Mouse (Mus musculus): ENCODE data around the gene Fam71b. TPM values are rescaled to one million over a fixed set of nuclear protein-coding genes. Genes with fewer than 3 reads are reported as not detected.

Fam71b gene
- polyA plus RNA-seq, 1 experiment from 2014 or later: 0.18 TPM

- ATAC-seq (replicated peaks; ENCODE audit: extremely low read depth, insufficient read depth, low FRiP score): no peak
- H3K4me3 ChIP-seq (ENCODE audit: low read length): no peak overlapping the region
- H3K27me3 ChIP-seq (ENCODE audit: control insufficient read depth, insufficient read depth, low read length): no peaks in the 10 kb centered on the region
- no peaks in the 10 kb centered on the region for H3K9me3 ChIP-seq (replicated peaks; ENCODE audit: control insufficient read depth, low read length)
- no peaks in the 10 kb centered on the region for H3K36me3 ChIP-seq (ENCODE audit: control insufficient read depth, insufficient read depth)
- WGBS: 38% methylated on average over 3 of the region's 3 CpGs
- no peaks in the 10 kb centered on the region for H3K4me1 ChIP-seq (ENCODE audit: control insufficient read depth, insufficient read depth, low read length)
- no peak overlapping the region for H3K4me2 ChIP-seq (ENCODE audit: low read depth, low read length)
- no peak overlapping the region for H3K27ac ChIP-seq (ENCODE audit: low read length)
- no peak overlapping the region for H3K9ac ChIP-seq (ENCODE audit: low read length)
Measured at GRCm38 (mm10) chr11:46390621-46391020, 5.7 kb upstream of the Fam71b start.

DNA sequence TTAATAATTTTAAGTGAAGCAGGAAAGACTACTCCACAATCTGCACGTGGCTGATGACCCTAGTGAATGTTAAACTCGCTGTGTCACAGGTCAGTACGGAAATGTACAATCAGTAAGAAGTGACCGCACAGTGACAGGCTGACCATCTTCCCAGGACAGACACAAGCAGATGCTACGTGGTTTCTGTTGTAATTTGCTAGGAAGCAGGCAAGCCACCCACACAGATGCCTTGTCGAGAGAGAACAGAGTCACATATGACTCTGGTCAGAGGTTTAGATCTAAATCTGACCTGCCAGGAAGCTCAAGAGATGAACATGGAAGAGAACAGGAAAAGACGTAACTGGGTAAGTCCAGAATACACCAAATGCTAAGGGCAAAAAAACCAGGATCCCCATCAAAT is 3.5 kb upstream of the Fam71b start:
- H3K36me3 ChIP-seq (ENCODE audit: control insufficient read depth, insufficient read depth): no peaks in the 10 kb centered on the region
- no peaks in the 10 kb centered on the region for H3K9me3 ChIP-seq (replicated peaks; ENCODE audit: control insufficient read depth, low read length)
- H3K9ac ChIP-seq (ENCODE audit: low read length): no peak overlapping the region
- H3K4me2 ChIP-seq (ENCODE audit: low read depth, low read length): no peak overlapping the region
- no peaks in the 10 kb centered on the region for H3K27me3 ChIP-seq (ENCODE audit: control insufficient read depth, insufficient read depth, low read length)
- 74% methylated on average over 7 of the region's 7 CpGs for WGBS
- no peak overlapping the region for H3K4me3 ChIP-seq (ENCODE audit: low read length)
- H3K27ac ChIP-seq (ENCODE audit: low read length): no peak overlapping the region
- H3K4me1 ChIP-seq (ENCODE audit: control insufficient read depth, insufficient read depth, low read length): no peaks in the 10 kb centered on the region
- no peak for ATAC-seq (replicated peaks; ENCODE audit: extremely low read depth, insufficient read depth, low FRiP score)

DNA sequence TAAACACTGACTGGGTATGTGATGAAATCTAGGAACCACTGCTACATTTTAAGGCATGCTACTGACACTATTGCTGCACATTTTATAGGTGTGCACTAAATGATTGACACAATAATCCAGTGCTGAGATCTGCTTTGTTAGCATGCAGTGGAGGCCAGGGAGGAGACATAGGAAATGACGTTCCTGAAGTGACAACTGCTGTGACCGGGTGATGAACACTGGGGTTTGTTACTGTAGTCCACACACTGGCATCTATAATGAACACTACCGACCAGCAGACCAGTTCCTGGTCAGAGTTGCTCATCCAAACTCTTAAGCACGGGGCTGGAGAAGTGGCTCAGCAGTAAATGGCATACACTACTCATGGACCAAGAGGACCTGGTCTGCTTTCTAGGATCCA is 2.9 kb upstream of the Fam71b start:
- Histone ChIP-seq H3K9me3 (replicated peaks; ENCODE audit: control insufficient read depth, low read length) (no peaks in the 10 kb centered on the region), H3K9ac (ENCODE audit: low read length) (no peak overlapping the region), H3K4me3 (ENCODE audit: low read length) (no peak overlapping the region), H3K27me3 (ENCODE audit: control insufficient read depth, insufficient read depth, low read length) (no peaks in the 10 kb centered on the region), H3K27ac (ENCODE audit: low read length) (no peak overlapping the region), H3K36me3 (ENCODE audit: control insufficient read depth, insufficient read depth) (no peaks in the 10 kb centered on the region), H3K4me1 (ENCODE audit: control insufficient read depth, insufficient read depth, low read length) (no peaks in the 10 kb centered on the region), H3K4me2 (ENCODE audit: low read depth, low read length) (no peak overlapping the region)
- no peak for ATAC-seq (replicated peaks; ENCODE audit: extremely low read depth, insufficient read depth, low FRiP score)
- 70% methylated on average over 4 of the region's 4 CpGs for WGBS

- H3K36me3 ChIP-seq (ENCODE audit: control insufficient read depth, insufficient read depth): no peaks in the 10 kb centered on the region
- no peak overlapping the region for H3K27ac ChIP-seq (ENCODE audit: low read length)
- no peak for ATAC-seq (replicated peaks; ENCODE audit: extremely low read depth, insufficient read depth, low FRiP score)
- no peaks in the 10 kb centered on the region for H3K27me3 ChIP-seq (ENCODE audit: control insufficient read depth, insufficient read depth, low read length)
- no peak overlapping the region for H3K9ac ChIP-seq (ENCODE audit: low read length)
- H3K4me1 ChIP-seq (ENCODE audit: control insufficient read depth, insufficient read depth, low read length): no peaks in the 10 kb centered on the region
- no peaks in the 10 kb centered on the region for H3K9me3 ChIP-seq (replicated peaks; ENCODE audit: control insufficient read depth, low read length)
- no peak overlapping the region for H3K4me3 ChIP-seq (ENCODE audit: low read length)
- no peak overlapping the region for H3K4me2 ChIP-seq (ENCODE audit: low read depth, low read length)
- 69% methylated on average over 2 of the region's 2 CpGs for WGBS
Measured at GRCm38 (mm10) chr11:46395088-46395487, 1.3 kb upstream of the Fam71b start.

DNA sequence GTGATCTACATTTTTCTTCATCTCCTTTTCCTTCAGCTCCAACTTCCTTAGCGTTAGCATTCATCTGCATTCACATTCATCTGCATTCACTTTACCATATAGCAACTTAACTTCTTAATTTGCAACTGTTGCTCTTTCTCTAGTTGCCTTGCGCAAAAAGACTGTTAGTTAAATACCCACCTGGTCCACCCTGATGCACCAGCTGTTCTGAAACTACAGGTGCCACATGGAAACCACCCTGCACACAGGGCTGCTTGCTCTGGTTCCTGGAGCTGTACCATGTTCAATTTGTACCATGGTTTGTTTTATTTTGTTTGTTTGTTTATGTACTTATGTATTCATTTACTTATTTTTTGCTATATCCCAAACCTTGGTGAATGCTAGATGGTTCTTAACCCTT is 661 bp upstream of the Fam71b start:
- Histone ChIP-seq H3K4me1 (ENCODE audit: control insufficient read depth, insufficient read depth, low read length) (no peaks in the 10 kb centered on the region), H3K4me3 (ENCODE audit: low read length) (no peak overlapping the region), H3K9ac (ENCODE audit: low read length) (no peak overlapping the region), H3K36me3 (ENCODE audit: control insufficient read depth, insufficient read depth) (no peaks in the 10 kb centered on the region), H3K27me3 (ENCODE audit: control insufficient read depth, insufficient read depth, low read length) (no peaks in the 10 kb centered on the region), H3K4me2 (ENCODE audit: low read depth, low read length) (no peak overlapping the region), H3K9me3 (replicated peaks; ENCODE audit: control insufficient read depth, low read length) (no peaks in the 10 kb centered on the region), H3K27ac (ENCODE audit: low read length) (peak overlapping the region; percentile 41; the same call in 1 of the 2 replicates)
- WGBS: 85% methylated on average over 2 of the region's 2 CpGs
- ATAC-seq (replicated peaks; ENCODE audit: extremely low read depth, insufficient read depth, low FRiP score): 0 out of 2 replicates have a peak, but pooled peaks have one; percentile 28

DNA sequence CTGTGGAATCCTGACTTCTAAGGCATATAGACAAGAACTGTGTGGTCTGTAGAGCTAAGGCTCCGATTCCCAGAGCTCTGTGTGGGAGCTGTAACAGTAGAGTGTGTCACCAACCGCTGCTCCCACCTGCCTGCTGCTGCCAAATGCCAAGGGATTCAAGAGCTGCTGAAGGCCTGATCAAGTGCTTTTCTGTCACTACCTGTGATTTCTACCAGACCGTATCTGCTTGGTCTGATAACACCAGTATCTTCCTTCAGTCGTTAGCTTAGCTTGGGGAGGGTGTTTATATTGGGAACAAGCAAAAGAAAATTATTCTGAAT is 461 bp downstream of the Fam71b start:
- Histone ChIP-seq H3K36me3 (ENCODE audit: control insufficient read depth, insufficient read depth) (no peaks in the 10 kb centered on the region), H3K4me1 (ENCODE audit: control insufficient read depth, insufficient read depth, low read length) (no peaks in the 10 kb centered on the region), H3K4me2 (ENCODE audit: low read depth, low read length) (no peak overlapping the region; the same call in 1 of the 2 replicates), H3K9ac (ENCODE audit: low read length) (no peak overlapping the region), H3K4me3 (ENCODE audit: low read length) (no peak overlapping the region), H3K27ac (ENCODE audit: low read length) (no peak overlapping the region), H3K9me3 (replicated peaks; ENCODE audit: control insufficient read depth, low read length) (no peaks in the 10 kb centered on the region), H3K27me3 (ENCODE audit: control insufficient read depth, insufficient read depth, low read length) (no peaks in the 10 kb centered on the region)
- WGBS: 49% methylated on average over 4 of the region's 4 CpGs
- ATAC-seq (replicated peaks; ENCODE audit: extremely low read depth, insufficient read depth, low FRiP score): 0 out of 2 replicates have a peak, but pooled peaks have one; percentile 12

DNA sequence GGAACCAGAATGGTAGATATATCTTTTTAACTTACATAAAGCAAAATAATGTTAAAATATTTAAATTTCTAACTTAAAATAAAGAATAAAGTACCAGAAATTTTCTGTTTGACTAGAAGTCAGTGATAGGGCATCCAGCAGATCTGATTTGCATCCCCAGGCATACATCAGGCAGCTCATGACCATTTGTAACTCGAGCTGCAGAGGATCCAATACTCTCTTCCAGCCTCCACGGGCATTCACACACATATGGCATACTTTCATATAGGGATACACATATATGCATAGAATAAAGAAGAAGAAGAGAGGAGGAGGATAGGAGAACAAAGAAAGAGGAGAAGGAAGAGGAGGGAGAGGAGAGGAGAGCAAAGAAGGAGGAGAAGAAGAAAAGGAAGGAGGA is 1.5 kb downstream of the Fam71b start:
- Histone ChIP-seq H3K4me3 (ENCODE audit: low read length) (no peak overlapping the region), H3K27ac (ENCODE audit: low read length) (no peak overlapping the region), H3K9ac (ENCODE audit: low read length) (no peak overlapping the region), H3K4me2 (ENCODE audit: low read depth, low read length) (no peak overlapping the region), H3K9me3 (replicated peaks; ENCODE audit: control insufficient read depth, low read length) (no peaks in the 10 kb centered on the region), H3K36me3 (ENCODE audit: control insufficient read depth, insufficient read depth) (no peaks in the 10 kb centered on the region), H3K4me1 (ENCODE audit: control insufficient read depth, insufficient read depth, low read length) (no peaks in the 10 kb centered on the region), H3K27me3 (ENCODE audit: control insufficient read depth, insufficient read depth, low read length) (no peaks in the 10 kb centered on the region)
- 52% methylated on average over 2 of the region's 2 CpGs for WGBS
- ATAC-seq (replicated peaks; ENCODE audit: extremely low read depth, insufficient read depth, low FRiP score): no peak

GRCm38 (mm10) chr11:46398473-46398872 is 2.1 kb downstream of the Fam71b start:
- ATAC-seq (replicated peaks; ENCODE audit: extremely low read depth, insufficient read depth, low FRiP score): no peak
- Histone ChIP-seq H3K4me3 (ENCODE audit: low read length) (no peak overlapping the region), H3K4me2 (ENCODE audit: low read depth, low read length) (no peak overlapping the region), H3K27me3 (ENCODE audit: control insufficient read depth, insufficient read depth, low read length) (no peaks in the 10 kb centered on the region), H3K9ac (ENCODE audit: low read length) (no peak overlapping the region), H3K27ac (ENCODE audit: low read length) (no peak overlapping the region), H3K9me3 (replicated peaks; ENCODE audit: control insufficient read depth, low read length) (no peaks in the 10 kb centered on the region), H3K4me1 (ENCODE audit: control insufficient read depth, insufficient read depth, low read length) (no peaks in the 10 kb centered on the region), H3K36me3 (ENCODE audit: control insufficient read depth, insufficient read depth) (no peaks in the 10 kb centered on the region)
- 78% methylated on average over 4 of the region's 4 CpGs for WGBS

DNA sequence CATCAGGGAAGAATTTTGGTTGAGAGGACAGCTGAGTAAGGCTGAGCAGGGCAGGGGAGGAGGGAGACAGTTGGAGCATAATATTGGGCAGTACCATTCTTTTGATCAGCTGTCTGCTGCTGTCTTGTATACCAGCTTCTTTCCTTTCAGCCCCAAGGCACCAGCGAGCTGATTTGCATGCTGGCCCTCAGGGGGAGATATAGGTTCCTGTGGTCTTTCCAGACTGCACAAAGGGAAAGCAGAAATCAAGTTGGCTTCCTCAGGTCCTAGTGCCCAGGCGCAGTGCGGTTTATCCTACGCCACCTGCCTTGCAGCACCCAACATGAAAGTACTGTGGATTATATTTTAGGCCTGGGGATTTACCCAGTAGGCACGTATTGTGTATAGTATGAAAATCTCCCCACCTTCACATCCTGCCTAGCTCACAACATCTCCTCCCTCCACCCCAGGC is 2.6 kb downstream of the Fam71b start:
- no peak overlapping the region for H3K4me2 ChIP-seq (ENCODE audit: low read depth, low read length)
- no peak; the same call in 1 of the 2 replicates for ATAC-seq (replicated peaks; ENCODE audit: extremely low read depth, insufficient read depth, low FRiP score)
- no peak overlapping the region for H3K9ac ChIP-seq (ENCODE audit: low read length)
- WGBS: 62% methylated on average over 5 of the region's 5 CpGs
- H3K4me3 ChIP-seq (ENCODE audit: low read length): no peak overlapping the region
- H3K36me3 ChIP-seq (ENCODE audit: control insufficient read depth, insufficient read depth): no peaks in the 10 kb centered on the region
- no peaks in the 10 kb centered on the region for H3K4me1 ChIP-seq (ENCODE audit: control insufficient read depth, insufficient read depth, low read length)
- no peak overlapping the region for H3K27ac ChIP-seq (ENCODE audit: low read length)
- no peaks in the 10 kb centered on the region for H3K27me3 ChIP-seq (ENCODE audit: control insufficient read depth, insufficient read depth, low read length)
- H3K9me3 ChIP-seq (replicated peaks; ENCODE audit: control insufficient read depth, low read length): no peaks in the 10 kb centered on the region

DNA sequence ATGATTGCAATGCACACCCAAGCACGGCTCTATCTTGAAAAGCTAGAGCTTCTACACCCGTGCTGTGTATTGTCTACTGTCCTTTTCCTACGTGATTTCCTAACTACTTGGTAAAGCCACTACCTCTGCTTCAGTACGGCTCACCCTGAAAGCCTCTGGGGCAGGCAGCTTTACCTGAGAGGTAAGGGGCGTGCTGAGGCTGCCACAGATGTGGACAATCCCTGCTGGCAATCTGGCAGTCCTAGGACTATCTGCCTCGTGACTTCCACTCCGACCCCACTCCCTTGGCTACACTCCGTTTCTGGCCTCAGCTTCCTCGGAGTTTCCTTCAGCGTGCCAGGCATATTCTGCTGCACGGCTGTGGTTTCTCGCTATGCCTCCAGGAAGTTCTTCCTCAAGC is 5.2 kb downstream of the Fam71b start:
- 72% methylated on average over 12 of the region's 12 CpGs for WGBS
- Histone ChIP-seq H3K4me3 (ENCODE audit: low read length) (no peak overlapping the region), H3K4me2 (ENCODE audit: low read depth, low read length) (no peak overlapping the region), H3K9ac (ENCODE audit: low read length) (no peak overlapping the region), H3K27me3 (ENCODE audit: control insufficient read depth, insufficient read depth, low read length) (no peaks in the 10 kb centered on the region), H3K27ac (ENCODE audit: low read length) (no peak overlapping the region), H3K9me3 (replicated peaks; ENCODE audit: control insufficient read depth, low read length) (no peaks in the 10 kb centered on the region), H3K36me3 (ENCODE audit: control insufficient read depth, insufficient read depth) (no peaks in the 10 kb centered on the region), H3K4me1 (ENCODE audit: control insufficient read depth, insufficient read depth, low read length) (no peaks in the 10 kb centered on the region)
- no peak for ATAC-seq (replicated peaks; ENCODE audit: extremely low read depth, insufficient read depth, low FRiP score)

Data from heart, embryonic 16.5 days (tissue).